Mouse (Mus musculus): Measurements from ENCODE around the gene Sar1a. TPM values are rescaled to one million over a fixed set of nuclear protein-coding genes. Genes with fewer than 3 reads are reported as not detected.

Sar1a gene
- polyA plus RNA-seq, 1 experiment from 2014 or later: 248 TPM

DNA sequence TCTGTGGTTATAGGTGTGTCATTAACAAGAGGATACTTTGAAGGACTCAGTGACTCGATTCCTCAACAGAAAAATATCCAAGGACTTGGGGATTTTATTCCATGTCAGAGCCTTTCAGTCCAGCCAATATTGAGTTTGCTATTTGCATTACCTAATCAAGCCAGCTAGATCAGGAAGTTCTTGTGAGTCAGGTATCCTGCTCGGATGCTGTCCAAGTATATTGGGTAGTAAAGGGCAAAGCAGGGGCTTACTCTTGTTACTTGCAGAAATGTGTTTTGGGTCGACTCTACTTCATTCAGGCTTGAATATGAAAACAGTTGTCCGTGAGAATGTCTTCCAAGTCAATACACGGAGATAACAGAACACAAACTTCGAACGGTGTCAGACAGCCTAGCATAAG lies 25.4 kb upstream of the Sar1a start:
- H3K27ac ChIP-seq (ENCODE audit: low read depth, low read length): no peak overlapping the region
- no peaks in the 10 kb centered on the region for H3K9me3 ChIP-seq (ENCODE audit: control insufficient read depth, low read length)
- DNase-seq (ENCODE audit: low spot score) (no peak), ATAC-seq (ENCODE audit: low FRiP score) (no peak)
- H3K36me3 ChIP-seq (ENCODE audit: control insufficient read depth, insufficient read depth, low read length): no peaks in the 10 kb centered on the region
- H3K4me3 ChIP-seq (ENCODE audit: low read depth, low read length): no peak overlapping the region
- no peak overlapping the region for H3K9ac ChIP-seq (ENCODE audit: low read depth, low read length)
- no peak overlapping the region for H3K4me2 ChIP-seq (replicated peaks; ENCODE audit: low read depth, low read length)
- H3K4me1 ChIP-seq (replicated peaks; ENCODE audit: control insufficient read depth, insufficient read depth, low read length): no peaks in the 10 kb centered on the region
- H3K27me3 ChIP-seq (ENCODE audit: control insufficient read depth, insufficient read depth, low read length): no peaks in the 10 kb centered on the region
- WGBS: 92% methylated on average over 7 of the region's 7 CpGs

GRCm38 (mm10) chr10:61655188-61655587 lies 24.9 kb upstream of the Sar1a start:
- no peak for DNase-seq (ENCODE audit: low spot score)
- H3K4me1 ChIP-seq (replicated peaks; ENCODE audit: control insufficient read depth, insufficient read depth, low read length): no peaks in the 10 kb centered on the region
- WGBS: 94% methylated on average over 3 of the region's 3 CpGs
- H3K4me3 ChIP-seq (ENCODE audit: low read depth, low read length): no peak overlapping the region
- ATAC-seq (ENCODE audit: low FRiP score): no peak
- H3K9me3 ChIP-seq (ENCODE audit: control insufficient read depth, low read length): no peaks in the 10 kb centered on the region
- H3K4me2 ChIP-seq (replicated peaks; ENCODE audit: low read depth, low read length): no peak overlapping the region
- no peaks in the 10 kb centered on the region for H3K27me3 ChIP-seq (ENCODE audit: control insufficient read depth, insufficient read depth, low read length)
- H3K9ac ChIP-seq (ENCODE audit: low read depth, low read length): no peak overlapping the region
- H3K27ac ChIP-seq (ENCODE audit: low read depth, low read length): no peak overlapping the region
- no peaks in the 10 kb centered on the region for H3K36me3 ChIP-seq (ENCODE audit: control insufficient read depth, insufficient read depth, low read length)

DNA sequence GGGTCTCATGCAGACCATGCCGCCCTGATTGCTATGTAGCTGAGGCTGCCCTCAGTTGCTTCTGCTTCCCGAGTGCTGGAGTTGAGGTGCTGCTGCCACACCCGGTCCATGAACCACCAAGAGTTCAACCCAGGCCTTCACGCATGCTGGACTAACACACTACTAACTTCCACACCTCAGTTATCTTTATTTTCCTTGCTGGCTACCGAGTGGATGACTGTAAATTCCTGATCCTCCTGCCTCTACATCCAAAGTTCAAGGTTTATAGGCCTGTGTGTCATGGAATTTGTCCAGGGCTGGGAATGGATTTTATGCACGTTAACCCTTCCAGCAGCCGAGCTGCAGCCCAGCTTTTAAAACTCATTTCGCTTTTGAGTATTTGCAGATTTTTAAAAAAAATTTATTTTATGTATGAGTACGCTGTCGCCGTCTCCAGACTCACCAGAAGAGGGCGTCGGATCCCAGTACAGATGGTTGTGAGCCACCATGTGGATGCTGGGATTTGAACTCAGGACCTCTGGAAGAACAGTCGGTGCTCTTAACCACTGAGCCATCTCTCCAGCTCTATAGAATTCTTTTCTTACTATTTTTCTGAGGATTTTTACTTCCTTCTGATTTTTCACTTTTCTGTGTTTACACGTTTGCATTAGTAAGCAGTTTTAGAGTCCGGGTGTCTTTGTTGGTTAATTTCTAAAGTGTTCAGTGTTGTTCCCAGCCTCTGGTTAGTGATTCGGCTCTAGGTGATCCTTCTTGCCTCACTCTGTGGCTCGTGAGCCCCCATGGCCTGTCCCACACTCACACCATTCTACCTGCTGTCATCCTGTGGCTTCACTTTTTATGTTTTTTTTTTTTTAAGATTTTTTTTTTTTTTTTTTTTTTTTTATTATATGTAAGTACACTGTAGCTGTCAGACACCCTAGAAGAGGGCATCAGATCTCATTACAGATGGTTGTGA lies 22.9 kb upstream of the Sar1a start:
- no peaks in the 10 kb centered on the region for H3K4me1 ChIP-seq (replicated peaks; ENCODE audit: control insufficient read depth, insufficient read depth, low read length)
- ATAC-seq (ENCODE audit: low FRiP score): no peak
- no peak for DNase-seq (ENCODE audit: low spot score)
- H3K9ac ChIP-seq (ENCODE audit: low read depth, low read length): no peak overlapping the region
- H3K27me3 ChIP-seq (ENCODE audit: control insufficient read depth, insufficient read depth, low read length): no peaks in the 10 kb centered on the region
- H3K27ac ChIP-seq (ENCODE audit: low read depth, low read length): no peak overlapping the region
- peaks cover 5% of the 10 kb centered on the region; the same call in 1 of the 2 replicates for H3K36me3 ChIP-seq (ENCODE audit: control insufficient read depth, insufficient read depth, low read length)
- H3K4me3 ChIP-seq (ENCODE audit: low read depth, low read length): no peak overlapping the region
- H3K4me2 ChIP-seq (replicated peaks; ENCODE audit: low read depth, low read length): no peak overlapping the region
- 91% methylated on average over 18 of the region's 18 CpGs for WGBS
- no peaks in the 10 kb centered on the region for H3K9me3 ChIP-seq (ENCODE audit: control insufficient read depth, low read length)

DNA sequence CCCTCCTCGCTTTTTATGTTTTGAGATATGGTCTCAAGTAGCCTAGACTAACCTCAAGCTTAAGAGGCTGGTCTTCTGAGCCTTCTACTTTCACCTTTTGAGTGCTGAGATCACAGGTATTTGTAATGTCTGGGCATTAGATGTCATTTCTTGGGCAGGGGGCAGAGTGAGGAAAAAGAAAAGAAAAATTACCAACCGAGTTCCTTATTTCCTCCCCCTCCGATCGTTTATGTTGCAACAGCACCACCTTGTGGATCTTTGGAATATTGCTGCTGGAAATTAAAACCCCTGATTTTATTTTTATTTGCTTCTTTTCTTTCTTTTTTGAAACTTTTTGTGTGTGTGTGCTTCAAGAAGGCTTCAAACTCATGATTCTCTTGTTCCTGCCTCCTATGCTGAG lies 22.1 kb upstream of the Sar1a start:
- 30% methylated on average over 4 of the region's 4 CpGs for WGBS
- H3K9me3 ChIP-seq (ENCODE audit: control insufficient read depth, low read length): no peaks in the 10 kb centered on the region
- H3K4me1 ChIP-seq (replicated peaks; ENCODE audit: control insufficient read depth, insufficient read depth, low read length): no peaks in the 10 kb centered on the region
- H3K36me3 ChIP-seq (ENCODE audit: control insufficient read depth, insufficient read depth, low read length): peaks cover 5% of the 10 kb centered on the region; the same call in 1 of the 2 replicates
- peak; percentile 76 for DNase-seq (ENCODE audit: low spot score)
- no peak overlapping the region for H3K4me3 ChIP-seq (ENCODE audit: low read depth, low read length)
- no peak overlapping the region for H3K27ac ChIP-seq (ENCODE audit: low read depth, low read length)
- H3K4me2 ChIP-seq (replicated peaks; ENCODE audit: low read depth, low read length): no peak overlapping the region
- no peaks in the 10 kb centered on the region for H3K27me3 ChIP-seq (ENCODE audit: control insufficient read depth, insufficient read depth, low read length)
- H3K9ac ChIP-seq (ENCODE audit: low read depth, low read length): no peak overlapping the region
- ATAC-seq (ENCODE audit: low FRiP score): no peak

DNA sequence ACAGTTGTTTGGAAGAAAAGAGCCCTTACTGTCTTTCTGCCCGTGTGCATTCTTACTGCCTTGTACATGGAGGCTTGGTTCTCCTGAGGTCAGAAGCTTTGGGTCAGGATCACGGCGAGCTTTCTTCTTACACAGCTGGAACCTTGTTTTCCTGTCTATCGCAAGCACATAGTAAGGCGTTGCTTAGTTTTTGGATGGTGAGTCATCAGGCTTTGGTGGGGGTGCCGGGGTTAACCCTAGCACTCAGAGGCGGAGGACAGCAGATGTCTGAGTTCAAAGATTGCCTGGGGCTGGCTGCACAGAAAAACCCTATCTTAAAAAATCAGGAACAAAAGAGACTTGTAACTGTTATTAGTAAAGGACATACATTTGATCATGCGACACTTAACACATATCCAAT lies 18.2 kb upstream of the Sar1a start:
- Histone ChIP-seq H3K36me3 (ENCODE audit: control insufficient read depth, insufficient read depth, low read length) (peaks cover 7% of the 10 kb centered on the region; the same call in 1 of the 2 replicates), H3K27me3 (ENCODE audit: control insufficient read depth, insufficient read depth, low read length) (no peaks in the 10 kb centered on the region), H3K4me1 (replicated peaks; ENCODE audit: control insufficient read depth, insufficient read depth, low read length) (no peaks in the 10 kb centered on the region), H3K9ac (ENCODE audit: low read depth, low read length) (no peak overlapping the region), H3K27ac (ENCODE audit: low read depth, low read length) (no peak overlapping the region), H3K4me3 (ENCODE audit: low read depth, low read length) (no peak overlapping the region), H3K4me2 (replicated peaks; ENCODE audit: low read depth, low read length) (no peak overlapping the region), H3K9me3 (ENCODE audit: control insufficient read depth, low read length) (no peaks in the 10 kb centered on the region)
- 85% methylated on average over 8 of the region's 8 CpGs for WGBS
- DNase-seq (ENCODE audit: low spot score): no peak
- no peak for ATAC-seq (ENCODE audit: low FRiP score)

DNA sequence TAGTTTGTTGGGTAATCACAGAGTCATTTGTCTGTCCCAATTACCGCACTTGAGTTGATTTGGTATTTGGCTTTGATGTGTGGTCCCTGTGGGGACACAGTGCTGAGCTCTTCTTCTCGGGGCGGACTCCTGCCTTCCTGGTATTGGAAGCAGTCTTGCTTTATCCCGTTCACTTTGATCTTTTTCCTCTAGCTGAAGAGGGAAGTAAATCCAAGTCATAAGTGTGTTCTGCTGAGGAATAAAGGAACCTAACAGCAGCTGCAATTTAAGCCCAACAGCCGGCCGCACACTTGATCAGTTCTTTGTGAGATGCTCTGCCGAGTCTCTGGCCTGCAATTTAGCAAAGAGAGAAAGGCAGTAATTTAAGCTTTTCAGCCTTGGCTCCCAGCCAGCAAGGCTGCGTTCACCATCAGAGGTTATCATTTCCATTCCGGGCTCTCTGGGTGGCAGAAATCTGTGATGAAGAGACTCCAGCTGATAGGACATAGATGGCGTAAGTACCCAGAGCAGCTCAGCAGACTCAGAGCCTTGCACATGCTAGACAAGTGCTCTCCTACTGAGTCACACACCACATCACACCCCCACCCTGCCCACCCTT lies 17.6 kb upstream of the Sar1a start:
- no peak overlapping the region for H3K27ac ChIP-seq (ENCODE audit: low read depth, low read length)
- 82% methylated on average over 10 of the region's 10 CpGs for WGBS
- no peaks in the 10 kb centered on the region for H3K9me3 ChIP-seq (ENCODE audit: control insufficient read depth, low read length)
- peaks cover 7% of the 10 kb centered on the region; the same call in 1 of the 2 replicates for H3K36me3 ChIP-seq (ENCODE audit: control insufficient read depth, insufficient read depth, low read length)
- H3K4me3 ChIP-seq (ENCODE audit: low read depth, low read length): no peak overlapping the region
- no peak for ATAC-seq (ENCODE audit: low FRiP score)
- no peak for DNase-seq (ENCODE audit: low spot score)
- no peak overlapping the region for H3K9ac ChIP-seq (ENCODE audit: low read depth, low read length)
- H3K27me3 ChIP-seq (ENCODE audit: control insufficient read depth, insufficient read depth, low read length): no peaks in the 10 kb centered on the region
- no peak overlapping the region for H3K4me2 ChIP-seq (replicated peaks; ENCODE audit: low read depth, low read length)
- no peaks in the 10 kb centered on the region for H3K4me1 ChIP-seq (replicated peaks; ENCODE audit: control insufficient read depth, insufficient read depth, low read length)

GRCm38 (mm10) chr10:61665111-61665510 lies 15.0 kb upstream of the Sar1a start:
- Histone ChIP-seq H3K9me3 (ENCODE audit: control insufficient read depth, low read length) (no peaks in the 10 kb centered on the region), H3K4me2 (replicated peaks; ENCODE audit: low read depth, low read length) (no peak overlapping the region), H3K4me1 (replicated peaks; ENCODE audit: control insufficient read depth, insufficient read depth, low read length) (no peaks in the 10 kb centered on the region), H3K9ac (ENCODE audit: low read depth, low read length) (no peak overlapping the region), H3K36me3 (ENCODE audit: control insufficient read depth, insufficient read depth, low read length) (peaks cover 7% of the 10 kb centered on the region; the same call in 1 of the 2 replicates), H3K27ac (ENCODE audit: low read depth, low read length) (no peak overlapping the region), H3K4me3 (ENCODE audit: low read depth, low read length) (no peak overlapping the region), H3K27me3 (ENCODE audit: control insufficient read depth, insufficient read depth, low read length) (no peaks in the 10 kb centered on the region)
- no peak for ATAC-seq (ENCODE audit: low FRiP score)
- 95% methylated on average over 10 of the region's 10 CpGs for WGBS
- no peak for DNase-seq (ENCODE audit: low spot score)

GRCm38 (mm10) chr10:61665651-61666050 lies 14.4 kb upstream of the Sar1a start:
- no peak overlapping the region for H3K27ac ChIP-seq (ENCODE audit: low read depth, low read length)
- H3K4me2 ChIP-seq (replicated peaks; ENCODE audit: low read depth, low read length): no peak overlapping the region
- DNase-seq (ENCODE audit: low spot score) (no peak), ATAC-seq (ENCODE audit: low FRiP score) (no peak)
- no peaks in the 10 kb centered on the region for H3K27me3 ChIP-seq (ENCODE audit: control insufficient read depth, insufficient read depth, low read length)
- no peak overlapping the region for H3K4me3 ChIP-seq (ENCODE audit: low read depth, low read length)
- no peak overlapping the region for H3K9ac ChIP-seq (ENCODE audit: low read depth, low read length)
- no peaks in the 10 kb centered on the region for H3K9me3 ChIP-seq (ENCODE audit: control insufficient read depth, low read length)
- 95% methylated on average over 3 of the region's 3 CpGs for WGBS
- no peaks in the 10 kb centered on the region for H3K4me1 ChIP-seq (replicated peaks; ENCODE audit: control insufficient read depth, insufficient read depth, low read length)
- H3K36me3 ChIP-seq (ENCODE audit: control insufficient read depth, insufficient read depth, low read length): peaks cover 12% of the 10 kb centered on the region

DNA sequence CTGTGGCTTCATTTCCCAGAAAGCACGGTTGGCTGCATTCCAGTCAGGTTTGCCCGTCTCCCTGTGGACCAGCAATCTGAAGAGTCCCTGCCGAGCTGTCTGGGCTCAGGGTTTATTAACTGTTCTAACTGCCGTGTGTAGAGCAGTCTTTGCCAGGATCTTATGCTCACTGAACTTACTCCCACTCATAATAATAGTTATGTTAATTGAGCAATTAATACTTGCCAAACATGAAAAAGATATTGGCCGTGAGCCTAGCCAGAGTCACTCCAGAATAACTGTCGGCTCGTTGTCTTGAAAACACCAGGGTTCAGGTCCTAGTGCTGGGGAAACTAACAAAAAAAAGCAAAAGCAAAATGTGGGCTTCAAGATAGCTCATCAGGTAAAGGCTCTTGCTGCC lies 10.8 kb upstream of the Sar1a start:
- Histone ChIP-seq H3K27ac (ENCODE audit: low read depth, low read length) (no peak overlapping the region), H3K36me3 (ENCODE audit: control insufficient read depth, insufficient read depth, low read length) (peaks cover 9% of the 10 kb centered on the region), H3K9ac (ENCODE audit: low read depth, low read length) (no peak overlapping the region), H3K4me3 (ENCODE audit: low read depth, low read length) (no peak overlapping the region), H3K4me2 (replicated peaks; ENCODE audit: low read depth, low read length) (no peak overlapping the region), H3K27me3 (ENCODE audit: control insufficient read depth, insufficient read depth, low read length) (no peaks in the 10 kb centered on the region), H3K4me1 (replicated peaks; ENCODE audit: control insufficient read depth, insufficient read depth, low read length) (no peaks in the 10 kb centered on the region), H3K9me3 (ENCODE audit: control insufficient read depth, low read length) (no peaks in the 10 kb centered on the region)
- DNase-seq (ENCODE audit: low spot score) (no peak), ATAC-seq (ENCODE audit: low FRiP score) (no peak)
- 69% methylated on average over 7 of the region's 7 CpGs for WGBS
